Mouse (Mus musculus) olfactory bulb, adult 2 months (tissue): ENCODE results near the gene Frmpd2.

Experiments
- CTCF ChIP-seq: fragments of 200-500 bp; IDR thresholded peaks from 2 replicates; pipeline ENCODE4 v1.5.1; 2012; ENCODE audit warnings: low read depth, mild to moderate bottlenecking, low read length, moderate library complexity; ENCODE audit not compliant: insufficient read depth
- POLR2A ChIP-seq: fragments of 200-500 bp; IDR thresholded peaks from 2 replicates; pipeline ENCODE4 v1.6.1; 2012; ENCODE audit warnings: mild to moderate bottlenecking, low read depth, low read length, moderate library complexity; ENCODE audit not compliant: insufficient read depth

DNA sequence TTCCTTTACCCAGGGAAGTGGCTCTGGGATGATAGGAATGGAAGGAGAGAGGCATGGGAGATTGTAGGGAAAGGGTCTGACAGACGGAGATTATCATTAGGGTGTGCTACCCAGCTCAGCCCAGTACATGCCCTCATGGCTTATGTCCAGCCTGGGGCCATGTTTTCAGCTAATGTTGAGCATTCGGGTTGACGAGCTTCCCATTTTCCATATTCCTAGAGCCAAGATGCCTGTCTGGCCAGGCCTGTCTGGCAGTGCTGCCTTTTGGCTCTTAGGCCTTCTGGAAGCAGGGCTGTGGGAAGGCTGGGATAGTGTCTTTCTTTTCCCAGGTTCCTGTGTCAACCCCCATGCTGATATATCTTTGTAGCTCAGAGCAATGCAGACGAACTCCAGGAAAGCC, 35.2 kb downstream of the Frmpd2 start:
- no peak for TF ChIP-seq CTCF
- TF ChIP-seq POLR2A: no peak
